Mouse (Mus musculus): ENCODE data around the gene Hnrnpd.

The Hnrnpd gene

GRCm38 (mm10) chr5:99959236-99959936, 19.4 kb downstream of the Hnrnpd start:
- DNase-seq (ENCODE audit: low spot score) = no peak

DNA sequence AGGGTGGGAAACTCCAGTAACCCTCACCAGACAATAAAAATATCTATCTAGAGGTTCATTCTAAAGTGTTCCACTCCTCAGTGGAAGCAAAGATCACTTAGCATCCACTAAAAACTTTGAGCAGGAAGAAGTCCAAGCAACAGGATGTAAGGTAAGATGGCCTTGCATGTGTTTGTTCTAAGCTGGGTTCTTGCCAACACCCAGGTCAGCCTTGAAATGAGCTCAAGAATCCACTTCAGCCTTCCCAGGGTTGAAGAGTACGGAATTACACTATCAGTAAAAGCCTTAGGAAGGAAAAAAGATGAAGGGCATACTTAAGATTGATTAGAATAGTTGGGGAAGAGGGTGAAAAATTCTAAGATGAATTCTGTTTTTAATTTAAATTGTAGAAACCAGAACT, 20.1 kb downstream of the Hnrnpd start:
- DNase-seq (ENCODE audit: low spot score) = no peak

GRCm38 (mm10) chr5:99953883-99954282, 24.9 kb downstream of the Hnrnpd start:
- DNase-seq (ENCODE audit: low spot score) = no peak

- no peak for DNase-seq (ENCODE audit: low spot score)
Measured at GRCm38 (mm10) chr5:99952513-99952912, 26.2 kb downstream of the Hnrnpd start.

GRCm38 (mm10) chr5:99941776-99942502, 36.8 kb downstream of the Hnrnpd start:
- no peak for DNase-seq (ENCODE audit: low spot score)

GRCm38 (mm10) chr5:99941273-99941672, 37.5 kb downstream of the Hnrnpd start:
- DNase-seq (ENCODE audit: low spot score) = no peak

DNA sequence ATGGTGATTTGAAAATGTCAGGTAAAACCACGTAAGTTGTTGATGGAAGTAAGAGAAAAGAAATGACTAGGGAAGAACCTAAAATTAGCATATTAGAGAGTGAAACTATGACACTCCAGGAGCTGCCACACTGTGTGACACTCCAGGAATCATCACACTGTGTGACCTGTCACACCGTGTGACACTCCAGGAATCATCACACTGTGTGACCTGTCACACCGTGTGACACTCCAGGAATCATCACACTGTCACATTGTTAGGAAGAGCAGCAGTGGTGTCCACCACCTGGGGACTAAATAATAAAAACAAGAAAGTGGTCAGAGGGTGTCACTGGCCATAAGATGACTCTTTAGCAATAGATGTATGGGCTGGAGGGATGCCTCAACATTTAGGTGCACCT, 39.3 kb downstream of the Hnrnpd start:
- DNase-seq (ENCODE audit: low spot score) = no peak

DNA sequence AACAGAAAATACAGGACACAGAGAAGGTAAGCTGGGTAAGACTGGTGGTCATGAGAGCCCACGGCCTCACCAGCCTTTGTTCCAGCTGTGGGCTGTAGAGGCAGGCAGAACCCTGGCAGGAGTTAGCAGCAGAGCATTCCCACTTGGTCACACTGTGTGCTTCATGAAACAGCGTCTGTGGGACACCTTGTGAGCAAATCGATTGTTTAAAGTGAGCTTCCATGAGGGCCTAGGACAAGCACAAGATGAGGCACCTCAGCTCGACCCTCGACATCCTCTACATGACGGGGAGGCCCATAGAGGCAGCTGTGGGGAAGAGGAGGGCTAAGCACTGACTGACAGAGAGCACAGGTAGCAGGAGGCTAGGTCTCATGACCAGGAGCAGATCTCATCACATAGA, 46.8 kb downstream of the Hnrnpd start:
- no peak for DNase-seq (ENCODE audit: low spot score)

DNA sequence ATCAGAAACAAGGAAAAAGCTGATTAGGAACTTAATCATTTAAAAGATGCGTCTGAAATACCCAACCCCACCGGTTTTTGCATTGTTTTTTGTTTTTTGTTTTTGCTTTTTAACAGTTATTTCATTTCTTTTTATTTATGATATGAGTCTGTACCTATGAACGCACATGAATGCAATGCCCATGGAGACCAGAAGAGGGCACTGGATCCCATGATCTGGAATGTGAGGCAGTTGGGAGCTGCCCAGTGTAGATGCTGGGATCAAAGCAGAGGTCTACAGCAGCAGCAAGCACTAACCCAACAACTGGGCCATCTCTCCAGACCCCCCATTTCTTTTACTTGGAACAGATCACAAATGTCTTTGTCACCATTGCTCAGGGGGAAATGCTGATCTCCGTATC, 50.8 kb downstream of the Hnrnpd start:
- DNase-seq (ENCODE audit: low spot score) = no peak

DNA sequence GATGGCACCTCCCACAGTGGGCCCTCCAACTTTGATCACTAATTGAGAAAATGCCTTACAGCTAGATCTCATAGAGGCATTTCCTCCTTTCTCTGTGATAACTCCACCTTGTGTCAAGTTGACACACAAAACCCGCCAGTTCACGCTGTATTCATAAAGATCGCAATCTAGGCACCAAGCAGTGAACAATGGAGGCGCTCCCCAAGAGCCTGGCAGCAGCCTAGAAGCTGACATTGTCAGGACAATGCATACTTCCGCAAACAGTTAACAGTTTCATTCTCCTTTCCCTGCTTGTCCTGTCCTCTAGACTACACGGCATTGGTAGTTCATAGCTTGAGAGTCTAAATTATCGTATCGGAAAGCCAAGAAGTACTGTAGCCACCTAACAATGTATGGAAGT, 56.7 kb downstream of the Hnrnpd start:
- no peak for DNase-seq (ENCODE audit: low spot score)

DNA sequence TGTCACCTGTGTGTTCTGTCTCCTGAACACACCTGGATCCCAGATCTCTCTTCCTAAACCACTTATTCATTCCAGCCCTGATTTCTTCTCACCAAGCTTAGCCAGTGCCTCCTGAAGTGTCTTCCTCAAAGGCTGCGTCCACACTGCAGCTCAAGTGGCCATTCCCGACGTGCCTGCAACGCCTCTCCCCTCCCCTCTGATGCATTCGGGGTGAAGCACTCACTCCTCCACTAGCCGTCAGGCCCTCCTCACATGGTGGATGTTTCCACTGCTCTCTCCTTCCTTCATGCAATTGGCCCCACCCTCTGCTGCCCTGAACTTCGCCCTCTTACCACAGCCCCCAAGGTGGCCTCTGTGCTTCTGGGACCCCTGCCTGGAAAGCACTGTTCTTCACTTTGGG, 63.2 kb downstream of the Hnrnpd start:
- no peak for DNase-seq (ENCODE audit: low spot score)

- peak; percentile 86 for DNase-seq (ENCODE audit: low spot score)
Measured at GRCm38 (mm10) chr5:99906181-99906956, 72.4 kb downstream of the Hnrnpd start, which contains the start of gene Vamp9. Gene Vamp9, plus strand, starts transcription at chr5:99906254.

All from left cerebral cortex, adult 11 months (tissue).